Mouse (Mus musculus) skeletal muscle tissue, adult 2 months (tissue): ENCODE results near the gene Adamts9.

ENCODE experiments used
- DNase-seq: peaks from one replicate; pipeline ENCODE4 v3.0.0-alpha.2; 2012; ENCODE audit warnings: low read depth, low spot score

Adamts9 gene

GRCm38 (mm10) chr6:92928261-92928660 is 15.0 kb downstream of the Adamts9 start:
- DNase-seq = no peak

DNA sequence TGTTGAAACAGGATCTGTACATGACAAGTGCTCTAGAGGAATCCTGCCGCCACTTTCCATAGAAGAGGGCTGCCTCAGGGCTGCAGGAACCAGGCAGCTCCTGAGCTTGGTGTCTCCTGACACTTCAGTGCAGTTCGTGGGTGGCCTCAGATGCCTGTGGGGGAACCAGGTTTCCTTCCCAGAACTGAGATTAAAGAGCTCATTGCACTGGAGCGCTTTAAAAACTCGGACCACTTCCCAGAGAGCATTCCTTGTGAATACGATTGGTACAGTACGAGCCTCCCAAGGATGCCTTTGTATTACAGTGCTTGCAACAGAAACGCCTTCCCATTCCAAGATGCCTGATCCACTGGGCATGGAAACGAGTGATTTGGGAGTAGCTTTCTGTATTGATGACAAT is 18.8 kb downstream of the Adamts9 start:
- no peak for DNase-seq

DNA sequence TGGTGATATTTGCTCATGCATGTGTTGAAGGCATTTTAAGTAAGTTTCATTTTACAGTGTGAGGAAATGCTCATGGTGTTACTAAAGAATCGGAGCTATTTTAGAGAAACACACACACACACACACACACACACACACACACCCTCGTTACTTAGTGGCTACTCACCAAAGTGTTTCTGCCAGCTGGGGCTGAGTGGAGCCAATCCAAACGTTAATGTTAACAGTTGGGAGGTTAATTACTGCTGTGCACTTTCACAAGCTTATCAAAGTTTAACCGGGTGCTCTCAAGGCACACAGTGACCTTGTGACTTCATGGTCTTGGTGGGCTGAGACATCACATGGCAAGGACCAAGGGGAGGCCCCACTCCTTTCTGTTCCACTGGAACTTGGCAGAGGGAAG is 21.4 kb downstream of the Adamts9 start:
- no peak for DNase-seq

DNA sequence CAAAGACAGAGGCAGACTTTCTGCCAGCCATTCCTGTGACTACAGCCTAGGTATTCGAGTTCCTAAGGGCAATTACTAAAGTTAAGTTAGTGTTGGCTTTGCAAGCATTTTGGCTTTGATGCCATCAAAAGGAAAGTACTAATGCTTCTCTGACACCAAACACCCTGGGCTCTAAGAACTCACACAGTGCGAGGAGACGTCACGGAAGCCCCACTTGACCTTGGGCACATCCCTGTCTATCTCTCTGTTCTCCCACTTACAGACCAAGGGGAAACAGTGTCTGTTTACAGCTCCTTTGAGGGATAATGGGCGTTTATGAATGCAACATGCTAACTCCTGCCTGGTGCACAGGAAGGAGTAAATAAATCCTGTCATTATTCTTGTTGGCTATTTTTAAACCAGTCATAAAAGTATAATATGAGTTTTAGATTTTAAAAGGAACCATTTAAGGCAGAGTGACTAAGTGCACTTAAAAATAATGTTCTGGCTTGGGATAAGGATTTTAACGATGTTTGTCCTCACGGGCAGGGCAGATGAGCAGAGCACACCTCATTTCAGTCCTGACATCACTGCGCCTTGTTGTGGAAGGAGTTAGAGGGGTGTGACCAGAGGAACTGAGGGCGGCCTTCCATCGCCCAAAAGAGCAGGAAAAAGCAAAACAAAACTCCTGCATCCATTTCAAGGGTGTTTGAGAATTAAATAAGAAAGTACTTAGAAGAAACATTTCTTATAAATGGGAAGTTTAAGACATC is 22.2 kb downstream of the Adamts9 start:
- DNase-seq = no peak

DNA sequence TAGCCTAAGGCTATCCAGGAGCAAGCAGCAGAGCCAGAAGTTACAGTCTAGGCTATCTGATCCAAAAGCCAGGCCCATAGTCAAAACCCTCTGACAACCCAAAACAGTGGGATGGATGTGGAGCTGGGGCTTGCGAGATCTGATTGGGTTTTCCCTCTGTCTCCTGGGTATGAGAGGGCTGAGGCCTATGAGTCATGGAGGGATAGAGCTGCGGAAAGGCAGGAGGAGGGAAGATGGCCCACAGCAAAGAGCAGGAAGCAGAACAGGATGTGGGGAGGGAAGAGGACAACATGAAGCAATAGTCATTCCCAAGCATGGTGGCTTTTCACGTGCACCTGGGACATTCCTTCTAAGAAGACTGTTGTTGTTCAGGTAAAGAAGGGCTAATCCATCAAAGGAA is 32.7 kb downstream of the Adamts9 start:
- DNase-seq = no peak

DNA sequence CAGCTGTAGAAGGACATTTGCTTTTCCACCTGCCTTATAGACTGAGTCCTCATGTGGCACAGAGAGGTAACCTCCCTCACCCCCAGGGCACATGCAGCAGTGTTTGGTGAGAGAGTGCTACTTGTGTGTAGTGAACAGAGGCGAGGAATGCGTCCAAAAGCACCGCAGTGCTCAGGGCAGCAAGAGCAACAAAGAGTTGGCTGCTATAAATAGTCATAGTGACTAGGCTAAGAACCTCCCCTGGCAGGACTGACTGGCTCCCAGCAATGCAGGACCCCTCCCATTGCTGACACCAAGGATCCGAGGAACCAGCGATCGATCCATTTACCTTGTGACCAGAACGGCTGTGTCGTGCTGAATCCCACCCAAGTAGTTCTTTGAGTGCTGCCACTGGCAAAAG is 33.9 kb downstream of the Adamts9 start:
- DNase-seq = no peak

- peak; percentile 48 for DNase-seq
Measured at GRCm38 (mm10) chr6:92905922-92906321, 37.4 kb downstream of the Adamts9 start.

GRCm38 (mm10) chr6:92904491-92904890 is 38.8 kb downstream of the Adamts9 start:
- DNase-seq = no peak

DNA sequence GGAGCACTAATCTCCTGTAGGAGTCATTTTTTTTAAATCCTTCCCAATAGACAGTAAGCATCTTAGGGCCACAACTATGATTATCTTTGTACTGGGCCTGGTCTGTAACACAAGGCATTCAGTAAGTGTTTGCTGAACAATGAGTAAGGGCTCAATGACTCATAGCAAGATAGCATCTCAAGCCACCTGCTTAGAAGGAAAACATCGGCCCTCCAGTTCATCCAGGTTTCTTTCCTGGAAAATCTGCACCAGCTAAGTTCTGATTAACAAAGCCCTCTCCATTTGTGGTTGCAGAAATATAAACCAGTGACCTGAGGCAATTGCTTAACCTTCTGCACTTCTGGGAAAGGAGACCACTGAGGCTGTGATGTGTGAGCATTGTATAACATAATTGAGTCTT is 39.3 kb downstream of the Adamts9 start:
- DNase-seq = no peak

DNA sequence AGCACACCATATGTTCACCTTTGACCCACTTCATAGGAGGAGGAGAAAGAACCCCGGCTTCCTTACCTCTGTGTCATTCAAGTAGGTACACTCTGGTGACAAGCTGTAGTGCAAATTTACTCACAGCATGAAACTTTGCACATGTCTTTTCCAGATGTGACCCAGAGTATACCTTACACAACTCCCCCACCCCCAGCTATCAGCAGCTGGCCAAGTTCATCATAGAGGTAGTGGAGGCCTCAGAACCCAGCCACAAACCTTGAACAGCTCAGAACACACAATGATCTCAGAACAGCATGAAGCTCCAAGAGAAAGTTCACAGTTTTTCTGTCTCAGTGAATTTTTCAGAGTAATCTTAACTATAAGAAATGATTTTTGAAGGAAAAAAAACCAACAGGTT is 51.8 kb downstream of the Adamts9 start:
- DNase-seq = no peak

GRCm38 (mm10) chr6:92883131-92883900 is 60.0 kb downstream of the Adamts9 start:
- DNase-seq = no peak

- DNase-seq = no peak
Measured at GRCm38 (mm10) chr6:92882446-92882845, 60.8 kb downstream of the Adamts9 start.

DNA sequence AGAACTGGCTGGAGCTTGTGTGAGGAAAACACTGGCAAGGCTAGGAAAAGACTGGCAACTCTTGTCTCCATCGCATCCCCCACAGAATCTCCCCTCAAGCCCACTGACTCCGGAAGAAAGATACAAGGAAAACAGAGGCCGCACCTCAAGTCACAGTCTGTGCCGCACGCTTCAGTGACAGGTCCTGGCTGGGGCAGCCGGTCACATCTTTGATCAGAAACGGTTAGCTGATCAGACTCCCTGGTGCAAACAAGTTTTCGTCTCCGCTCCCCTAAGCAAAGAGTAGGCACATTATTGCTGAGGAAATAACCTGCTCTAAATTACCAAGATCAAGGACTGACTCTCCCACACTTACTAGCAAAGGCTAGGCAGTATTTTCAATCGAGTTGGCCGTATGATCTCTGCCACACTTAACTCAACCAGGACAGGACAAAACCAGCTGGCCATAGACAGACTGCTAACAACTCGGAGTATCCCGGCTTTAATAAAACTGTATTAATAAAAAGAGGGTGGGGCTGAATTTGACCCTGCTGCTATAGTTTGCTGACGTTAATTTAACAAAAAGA is 63.5 kb downstream of the Adamts9 start:
- DNase-seq = no peak

DNA sequence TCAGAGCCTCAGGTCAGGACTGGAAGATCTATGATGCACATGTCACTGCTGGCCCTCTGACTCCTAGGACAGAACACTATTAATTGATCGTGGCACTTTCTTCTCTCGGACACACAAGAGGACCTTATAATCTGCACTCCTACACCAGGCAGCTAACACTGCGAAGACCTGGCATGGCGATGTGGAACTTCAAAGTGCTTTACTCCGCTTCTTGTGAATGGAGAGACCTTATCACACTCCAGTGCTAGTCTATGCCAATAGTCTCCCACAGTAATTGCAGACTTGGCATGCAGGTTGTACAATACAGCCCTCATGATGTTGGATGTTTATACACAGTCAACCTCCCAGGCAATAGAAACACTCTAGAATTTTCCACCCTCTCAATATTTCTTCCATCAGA is 64.5 kb downstream of the Adamts9 start:
- no peak for DNase-seq

- no peak for DNase-seq
Measured at GRCm38 (mm10) chr6:92877236-92877635, 66.1 kb downstream of the Adamts9 start.

DNA sequence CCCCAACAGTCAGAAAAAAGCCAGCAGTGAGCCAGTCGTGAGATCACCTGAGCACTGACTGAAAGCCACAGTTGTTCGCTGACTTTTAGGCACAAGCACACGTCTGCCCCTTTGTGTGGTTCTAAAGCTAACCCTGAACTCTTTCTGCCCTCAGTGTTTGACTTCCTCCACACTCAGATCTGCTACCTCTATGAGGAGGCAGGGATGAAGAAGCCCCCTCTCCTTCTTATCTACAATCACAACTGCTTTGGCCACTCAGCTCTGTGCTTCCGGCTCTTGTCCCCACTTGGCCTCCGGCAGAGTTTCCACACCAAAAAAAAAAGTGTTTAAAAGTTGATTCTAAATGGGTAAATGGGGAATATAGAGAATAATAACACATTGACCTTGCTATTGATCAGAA is 67.2 kb downstream of the Adamts9 start:
- no peak for DNase-seq

GRCm38 (mm10) chr6:92875340-92875739 is 68.0 kb downstream of the Adamts9 start:
- DNase-seq = no peak

DNA sequence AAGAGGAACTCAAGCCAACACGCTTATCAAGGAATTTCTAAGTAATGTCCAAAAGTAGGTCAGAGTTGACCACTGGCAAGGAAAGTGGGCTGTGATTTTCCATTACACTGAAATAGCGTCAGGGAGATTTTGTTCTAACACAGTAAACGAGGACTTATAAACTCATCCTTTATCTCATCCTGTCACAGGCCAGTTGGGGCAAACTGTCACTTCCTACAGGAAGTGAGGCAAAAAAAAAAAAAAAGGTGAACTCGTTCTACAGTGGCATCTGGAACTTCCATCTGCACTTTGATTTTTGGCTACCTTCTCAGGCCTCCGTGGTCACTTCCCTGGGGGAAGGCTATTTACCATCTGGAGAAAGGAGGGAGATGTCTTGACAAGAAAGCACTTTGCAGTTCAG is 68.4 kb downstream of the Adamts9 start:
- DNase-seq = peak; percentile 52

GRCm38 (mm10) chr6:92872766-92873165 is 70.5 kb downstream of the Adamts9 start:
- no peak for DNase-seq

DNA sequence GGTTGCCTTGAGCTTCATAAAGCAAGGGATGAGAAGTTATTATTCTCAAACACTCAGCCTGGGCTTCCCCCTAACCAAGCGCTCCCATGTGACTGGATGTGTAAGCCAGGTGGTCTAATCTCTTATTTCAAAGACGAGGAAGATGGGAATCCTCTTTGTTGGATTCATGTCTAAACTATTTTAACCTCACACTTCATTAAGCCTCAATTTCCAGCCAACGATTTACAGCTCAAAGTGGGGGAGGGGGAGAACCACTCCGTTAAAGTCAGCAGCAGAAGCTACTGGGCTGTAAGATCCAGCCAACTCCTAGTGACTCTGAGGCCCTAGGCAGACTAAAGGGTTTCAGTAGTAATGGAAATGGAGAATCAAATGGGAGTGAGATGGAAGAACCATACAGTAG is 71.5 kb downstream of the Adamts9 start:
- no peak for DNase-seq

DNA sequence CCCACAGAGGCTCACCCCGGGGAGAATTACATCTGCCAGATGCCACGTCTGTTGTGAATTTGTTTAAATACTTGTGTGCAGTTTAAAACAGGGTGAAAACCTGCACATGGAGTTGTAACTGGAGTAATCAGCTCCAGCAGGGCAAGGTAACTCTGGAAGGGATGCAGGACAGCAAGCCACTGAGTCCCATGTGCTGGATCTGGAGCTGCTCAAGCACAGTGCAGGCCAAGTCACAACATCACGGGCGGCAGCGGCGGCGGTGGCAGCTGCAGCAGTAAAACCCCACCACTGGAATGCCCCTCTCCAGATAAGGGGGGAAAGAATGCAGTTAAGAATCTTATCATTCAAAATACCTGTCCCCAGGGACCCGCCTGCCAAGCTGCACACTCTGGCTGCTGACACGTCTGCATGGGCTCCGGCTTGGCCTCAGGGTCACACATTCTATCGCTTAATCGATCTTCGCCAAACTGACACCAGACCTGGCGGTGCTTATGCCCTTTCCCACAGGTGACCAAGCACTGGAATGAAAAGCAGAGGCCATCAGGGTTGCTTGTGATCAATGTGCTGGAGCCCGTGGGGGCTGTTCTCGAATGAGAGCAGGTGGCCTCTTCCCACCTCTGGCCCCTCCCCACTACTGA is 73.6 kb downstream of the Adamts9 start:
- DNase-seq = peak; percentile 55

- DNase-seq = peak; percentile 91
Measured at GRCm38 (mm10) chr6:92869089-92869581, 74.2 kb downstream of the Adamts9 start, which contains the start of gene Gm15737. Gene Gm15737, plus strand, starts transcription at chr6:92869357.
